Mouse (Mus musculus) right cerebral cortex, postnatal 14 days (tissue): Measurements from ENCODE around the gene Olfr935.

Experiments
- DNase-seq: peaks from one replicate; pipeline ENCODE4 v3.0.0; 2022

Olfr935 gene

DNA sequence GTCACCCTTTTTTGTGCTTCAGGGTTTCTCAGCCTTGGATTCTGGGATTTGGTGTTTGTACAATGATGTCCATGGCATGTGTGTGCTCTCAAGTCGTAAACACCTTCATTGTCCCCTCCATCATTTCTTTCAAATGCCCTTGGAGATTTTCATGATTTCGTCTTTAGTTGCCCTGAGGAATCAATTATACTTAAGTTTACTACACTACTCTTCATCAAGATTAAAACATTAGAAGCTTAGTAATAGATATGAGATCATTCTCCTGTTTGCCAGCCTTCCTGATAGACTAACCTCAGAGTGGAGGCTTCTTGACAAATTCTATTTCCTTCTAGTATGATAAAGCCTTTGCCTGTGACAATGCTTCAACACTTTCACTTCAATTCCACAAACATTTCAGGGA lies at the start of gene Olfr935:
Olfr935 (minus strand) TSS at position 101 of the 400 bp plus-strand sequence.
- DNase-seq, result no peak

GRCm38 (mm10) chr9:39023277-39023676 lies 23.8 kb upstream of the Olfr935 start, which contains the start of gene Olfr146:
Gene Olfr146 (minus strand): TSS chr9:39023377.
- no peak for DNase-seq

- DNase-seq, result no peak
These were observed 11.3 kb downstream of the Olfr935 start, which contains the start of gene Olfr934 for GRCm38 (mm10) chr9:38988215-38988614. Gene Olfr934 (minus strand): TSS chr9:38988315.

GRCm38 (mm10) chr9:38972013-38972412 lies 27.5 kb downstream of the Olfr935 start, which contains the start of gene Olfr933:
Gene Olfr933 (plus strand): TSS chr9:38972313.
- DNase-seq, result no peak

DNA sequence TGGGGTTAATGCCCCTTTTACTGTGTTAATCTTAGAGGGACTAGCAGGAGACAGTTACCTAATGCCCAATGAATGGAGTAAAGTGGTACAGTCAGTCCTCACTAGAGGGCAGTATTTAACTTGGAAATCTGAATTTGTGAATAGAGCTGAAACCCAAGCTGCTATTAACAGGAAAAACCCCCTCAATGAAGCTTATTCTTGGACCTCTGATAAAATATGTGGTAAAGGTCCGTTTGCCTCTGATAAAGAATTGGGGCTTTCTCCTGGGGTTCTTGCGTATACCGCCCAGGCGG lies 45.4 kb downstream of the Olfr935 start:
- no peak for DNase-seq

- no peak for DNase-seq
These were observed 45.9 kb downstream of the Olfr935 start for GRCm38 (mm10) chr9:38953401-38954123.
